Mouse (Mus musculus): Measurements from ENCODE around the gene Plpp7.

DNA sequence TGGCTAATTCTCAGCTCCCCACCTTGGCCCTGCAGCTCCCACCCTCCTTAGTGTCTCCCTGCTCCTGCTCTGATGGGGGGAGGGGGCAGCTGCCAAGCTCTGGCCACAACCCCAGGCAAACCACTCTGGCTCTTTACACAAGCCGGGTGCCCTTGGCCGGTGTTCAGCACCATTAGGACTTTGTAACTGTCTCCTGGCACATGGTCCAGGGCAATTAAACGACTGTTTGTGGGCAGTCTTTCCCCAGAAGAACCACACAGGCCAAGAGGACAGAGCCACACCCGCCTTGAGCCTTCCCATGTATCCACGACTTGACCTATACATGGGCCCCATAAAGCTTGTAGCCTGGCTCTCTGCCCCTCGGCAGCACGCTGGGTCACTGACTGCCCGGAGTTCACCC, 20.9 kb upstream of the Plpp7 start:
- TF ChIP-seq POLR2A (IDR thresholded peaks at IDR 0.05; ENCODE audit: control insufficient read depth, extremely low read depth, insufficient read depth, low read length, poor library complexity) (no peak), CTCF (IDR thresholded peaks at IDR 0.05; ENCODE audit: borderline replicate concordance, control insufficient read depth, extremely low read depth, insufficient read depth, low read length, poor library complexity) (no peak)

Data from thymus, adult 2 months (tissue).